Mouse (Mus musculus) ovary, adult 2 months (tissue): ENCODE data around the gene Trim7. TPM values are rescaled to one million over a fixed set of nuclear protein-coding genes. Genes with fewer than 3 reads are reported as not detected.

ENCODE experiments used
- polyA plus RNA-seq: library from polyadenylated mRNA; depleted of rRNA; stranded (reverse); fragments of >200 nt; gene quantifications from 2 replicates; pipeline ENCODE4 v1.2.3, GENCODE M21; 2012; rRNA removed

Gene Trim7
- 22.2 and 25.4 TPM in 2 replicates for polyA plus RNA-seq

DNA sequence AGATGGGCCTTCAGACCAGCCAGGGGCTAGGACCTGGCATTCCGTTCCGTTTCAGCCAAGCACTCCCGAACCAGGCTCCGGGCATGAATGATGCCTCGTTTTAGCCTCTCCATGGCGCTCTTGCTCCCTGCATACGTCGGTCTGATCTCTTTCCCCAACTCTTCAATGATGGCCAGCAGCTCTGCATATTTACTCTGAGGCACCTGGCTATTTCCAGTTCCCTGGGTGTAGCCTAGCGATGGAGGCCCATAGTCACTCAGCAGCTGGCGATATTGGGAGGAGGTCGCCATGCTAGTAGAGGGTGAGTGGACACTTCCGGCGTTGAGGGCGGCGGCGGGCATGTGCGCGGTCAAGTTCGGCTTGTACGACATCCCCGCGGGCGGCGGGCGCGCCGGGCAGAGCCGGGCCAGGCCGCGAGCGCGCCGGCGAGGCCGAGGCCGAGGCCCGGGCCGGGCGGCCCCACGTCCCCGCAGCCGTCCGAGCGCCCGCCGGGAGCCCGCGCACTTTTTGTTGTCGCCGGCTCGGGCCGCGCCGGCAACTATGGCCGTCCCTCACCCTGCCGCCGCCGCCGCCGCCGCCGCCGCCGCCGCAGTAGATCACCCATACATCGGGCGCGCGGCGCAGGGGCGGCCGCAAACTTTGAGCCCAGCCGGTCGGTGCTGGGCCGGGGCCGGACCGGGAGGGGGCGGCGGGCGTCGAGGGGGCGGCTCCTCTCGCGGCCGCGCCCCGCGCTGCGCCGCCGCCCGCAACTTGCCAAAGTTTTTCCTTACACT lies at the start of gene Trim7, which contains the start of gene Gm12184:
Trim7 (plus strand) TSS at position 162 of the 773 bp plus-strand sequence.
Gm12184 (minus strand) TSS at position 677 of the 773 bp plus-strand sequence.

DNA sequence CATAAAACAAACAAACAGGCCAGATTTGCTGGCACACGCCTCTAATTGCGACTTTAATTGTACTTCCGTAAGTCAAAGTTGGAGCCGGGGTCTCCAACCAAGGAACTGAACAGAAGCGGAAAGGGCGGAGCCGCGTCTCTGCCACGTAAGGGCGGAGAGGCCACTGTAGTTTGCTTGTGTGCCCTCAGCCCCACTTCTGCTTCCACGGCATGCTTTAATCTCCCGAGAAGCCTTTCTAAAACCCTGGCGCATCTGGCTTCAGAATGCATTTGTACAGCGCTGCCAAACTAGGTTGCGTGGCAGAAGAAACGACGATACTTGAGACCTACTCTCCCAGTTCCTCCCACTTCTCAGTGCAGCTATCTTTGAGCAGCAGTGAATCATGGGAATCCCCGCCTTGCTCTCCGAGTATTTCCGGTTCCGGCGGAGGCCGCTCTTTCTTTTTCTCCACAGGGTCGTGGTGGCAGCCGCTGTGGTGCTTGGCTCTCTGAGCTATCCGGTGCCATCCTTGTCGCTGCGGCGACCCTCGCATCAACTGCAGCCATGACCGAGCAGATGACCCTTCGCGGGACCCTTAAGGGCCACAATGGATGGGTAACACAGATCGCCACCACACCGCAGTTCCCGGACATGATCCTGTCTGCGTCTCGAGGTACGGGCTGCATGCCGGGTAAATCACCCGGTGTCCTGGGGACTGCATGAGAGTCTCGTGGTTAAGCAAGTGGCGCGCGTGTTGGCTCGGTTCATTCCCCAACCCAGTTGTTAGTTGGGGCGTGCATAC lies 25.8 kb upstream of the Trim7 start, which contains the start of gene Rack1:
Rack1 (plus strand) TSS at position 412 of the 781 bp plus-strand sequence.

DNA sequence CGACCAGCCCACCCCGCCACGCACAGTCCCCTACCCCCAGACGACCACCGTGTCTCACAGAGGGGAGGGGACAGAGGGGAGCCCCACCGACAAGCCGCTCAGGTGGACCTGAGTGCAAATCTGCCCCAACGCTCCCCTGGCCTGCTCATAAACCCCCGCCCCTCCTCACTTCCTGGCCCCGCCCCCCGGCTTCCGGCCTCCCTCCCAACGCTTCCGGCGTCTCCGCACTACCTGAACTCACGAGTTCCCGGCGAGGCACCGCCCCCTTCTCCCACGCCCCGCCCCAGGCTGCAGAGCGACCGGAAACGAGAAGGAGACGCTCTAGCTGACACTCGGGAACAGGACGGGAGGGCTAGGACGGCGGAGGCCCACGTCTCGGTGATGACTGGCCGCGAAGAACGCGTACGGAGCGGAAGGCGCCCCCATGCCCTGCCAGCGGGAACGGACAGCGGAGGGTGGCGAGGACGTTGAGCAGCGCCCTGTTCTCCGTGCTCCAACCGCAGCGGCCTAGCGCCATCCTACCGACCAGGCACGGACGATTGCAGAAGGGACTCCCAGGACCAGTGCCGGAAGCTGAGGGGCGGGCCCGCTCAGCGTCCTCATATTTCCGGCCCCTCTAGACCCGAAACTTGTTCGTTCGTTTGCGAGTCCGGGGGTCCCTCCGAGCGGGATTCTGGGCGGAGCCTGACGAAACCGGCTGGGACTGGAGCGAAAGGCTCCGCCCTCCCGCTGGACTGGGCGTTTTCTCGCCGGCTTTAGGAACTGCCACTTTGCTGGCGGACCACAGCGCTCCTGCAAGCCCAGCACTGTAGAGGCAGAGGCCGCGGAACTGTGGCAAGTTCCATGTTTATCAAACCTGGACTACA lies 8.9 kb upstream of the Trim7 start, which contains the start of gene Trim41:
Trim41 (minus strand) TSS at position 554 of the 866 bp plus-strand sequence.

DNA sequence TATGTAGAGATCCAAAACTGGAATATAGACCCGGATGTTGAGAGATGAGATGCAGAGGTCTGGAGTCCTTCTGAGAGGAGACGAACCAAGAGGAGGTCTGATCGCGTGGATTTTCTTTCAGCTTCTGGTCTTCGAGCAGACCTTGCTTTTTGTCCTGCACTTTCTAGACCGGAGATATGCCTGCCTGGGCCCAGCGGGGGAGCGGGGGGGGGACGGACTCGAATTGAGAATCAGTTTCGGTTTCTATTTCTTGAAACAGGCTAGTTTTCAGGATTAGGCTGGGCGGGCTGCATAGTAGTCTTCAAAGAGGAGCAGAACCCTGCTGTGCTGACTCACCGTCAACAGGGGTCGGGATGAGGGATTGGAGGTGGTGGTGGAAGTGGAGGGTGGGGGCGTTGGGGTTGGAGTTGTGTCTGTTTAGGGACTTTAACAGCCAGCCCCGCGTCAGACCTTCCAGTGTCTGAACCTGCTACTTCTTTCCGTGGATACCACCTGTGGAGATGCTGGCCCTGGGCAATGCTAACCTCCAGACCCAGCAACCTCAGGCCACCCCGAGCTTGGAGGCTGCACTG lies 45.3 kb downstream of the Trim7 start, which contains the start of gene Irgm1:
Irgm1 (minus strand) TSS at position 483 of the 572 bp plus-strand sequence.

Other genes with a start within 250 kb of the Trim7 start
- gene Rack1, start 25.8 kb upstream of the Trim7 start, polyA plus RNA-seq: 3,049 and 4,867 TPM in 2 replicates
- 33.9 and 35.4 TPM in 2 replicates for gene Trim41, start 8.8 kb upstream of the Trim7 start, polyA plus RNA-seq
- 16.3 and 26.6 TPM in 2 replicates for gene Gm12184, start 515 bp downstream of the Trim7 start, polyA plus RNA-seq
- 7.1 and 9.1 TPM in 2 replicates for gene Irgm1, start 45.5 kb downstream of the Trim7 start, polyA plus RNA-seq
- 0.15 and 0.18 TPM in 2 replicates for gene Gm5431, start 76.1 kb downstream of the Trim7 start, polyA plus RNA-seq
- gene Psme2b, start 120.0 kb downstream of the Trim7 start, polyA plus RNA-seq: 1.7 and 3.1 TPM in 2 replicates
- 0.07 and 0.11 TPM in 2 replicates for gene Olfr56, start 152.7 kb downstream of the Trim7 start, polyA plus RNA-seq
- 1.0 and 1.5 TPM in 2 replicates for gene 9930111J21Rik1, start 153.3 kb downstream of the Trim7 start, polyA plus RNA-seq
- 0.03 and 0.05 TPM in 2 replicates for gene Gm12185, start 166.1 kb downstream of the Trim7 start, polyA plus RNA-seq
- 0.43 and 0.56 TPM in 2 replicates for gene Tgtp1, start 168.0 kb downstream of the Trim7 start, polyA plus RNA-seq
- 0.54 and 1.0 TPM in 2 replicates for gene 9930111J21Rik2, start 225.1 kb downstream of the Trim7 start, polyA plus RNA-seq
- 2.0 TPM in 2 replicates for gene Tgtp2, start 238.1 kb downstream of the Trim7 start, polyA plus RNA-seq